Mouse (Mus musculus): ENCODE results near the gene Obp2b. TPM values are rescaled to one million over a fixed set of nuclear protein-coding genes. Genes with fewer than 3 reads are reported as not detected.

The Obp2b gene
- total RNA-seq, 2 experiments from 2014 or later, result not detected

DNA sequence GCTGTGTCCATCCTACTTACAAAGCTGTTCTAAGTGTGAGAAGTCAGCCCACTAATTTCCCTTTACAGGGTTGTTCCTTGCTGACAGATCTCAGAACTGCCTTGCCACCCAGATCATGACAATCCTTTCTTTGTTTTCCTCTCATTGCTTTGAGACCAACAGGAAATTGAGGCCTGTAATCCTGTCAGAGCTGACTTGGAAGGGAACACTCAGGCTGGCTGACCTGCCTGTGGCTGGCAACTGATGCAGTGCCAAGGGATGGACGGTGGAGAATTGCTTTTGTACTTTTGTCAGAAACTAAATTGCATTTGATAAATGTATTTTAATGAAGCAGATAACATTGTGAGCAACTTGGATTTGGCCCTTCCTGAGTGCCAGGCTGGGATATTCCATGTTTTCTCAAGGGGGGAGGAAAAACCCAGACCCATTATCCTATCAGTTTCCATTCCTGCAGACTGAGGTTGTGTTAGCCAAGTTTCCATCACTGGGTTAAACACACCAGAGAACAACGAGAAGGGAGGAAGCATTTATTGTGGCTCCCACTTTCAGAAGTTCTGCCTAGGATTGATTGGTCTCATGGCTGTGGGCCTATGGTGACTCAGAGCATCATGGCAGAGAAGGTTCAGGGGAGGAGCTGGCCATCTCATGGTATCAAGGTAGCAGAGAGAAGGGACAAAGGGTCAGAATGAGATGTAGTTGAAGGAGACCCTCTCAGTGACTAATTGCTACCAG lies 3.4 kb upstream of the Obp2b start:
- Histone ChIP-seq H3K27ac (no peak overlapping the region), H3K4me3 (no peak overlapping the region)
- no peak for DNase-seq
- intact Hi-C loops (cut with DNase I), result no loop called here
- no peak for TF ChIP-seq CTCF (IDR thresholded peaks at IDR 0.05)

DNA sequence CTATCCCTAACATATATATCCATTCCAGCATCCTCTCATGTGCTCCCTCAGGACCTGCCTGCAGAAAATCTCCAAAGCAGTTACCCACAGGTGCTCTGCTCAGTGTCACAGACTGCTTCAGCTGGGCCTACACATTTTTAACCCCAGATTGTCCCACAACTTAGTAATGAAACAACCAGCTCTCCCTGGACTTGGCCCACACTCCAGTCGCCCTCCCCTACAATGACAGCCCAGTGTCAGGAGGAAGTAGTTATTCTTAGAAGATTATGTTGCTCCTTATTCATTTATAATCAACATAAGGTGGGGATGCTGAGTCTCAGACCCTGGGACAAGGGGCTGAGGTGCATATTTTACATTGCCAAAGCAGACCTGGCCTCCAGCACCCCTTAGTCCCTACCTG lies 4.9 kb downstream of the Obp2b start:
- intact Hi-C loops (cut with DNase I), result no loop called here
- no peak overlapping the region for H3K4me3 ChIP-seq
- no peak for DNase-seq

DNA sequence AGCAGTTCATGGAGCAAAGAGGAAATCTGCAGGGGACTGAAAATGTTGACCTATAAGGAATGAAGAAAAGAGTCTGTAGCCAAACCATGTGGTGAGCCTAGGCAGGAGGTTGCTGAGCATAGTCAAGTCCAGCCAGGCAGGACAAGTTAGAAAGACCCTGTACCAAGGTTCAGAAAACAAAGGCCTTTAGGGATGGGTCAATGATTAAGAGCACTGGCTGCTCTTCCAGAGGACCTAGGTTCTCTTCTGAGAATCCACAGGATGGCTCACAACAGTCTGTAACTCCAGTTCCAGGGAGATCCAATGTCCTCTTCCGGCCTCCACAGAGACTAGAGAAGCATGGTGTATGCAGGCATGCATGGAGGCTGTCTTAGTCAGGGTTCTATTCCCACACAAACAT lies 17.4 kb downstream of the Obp2b start:
- no peak overlapping the region for H3K4me3 ChIP-seq

More for the DNA sequence above, 4.9 kb downstream of the Obp2b start:
- H3K27ac ChIP-seq, result no peak overlapping the region
- no peak for TF ChIP-seq CTCF (IDR thresholded peaks at IDR 0.05)

DNA sequence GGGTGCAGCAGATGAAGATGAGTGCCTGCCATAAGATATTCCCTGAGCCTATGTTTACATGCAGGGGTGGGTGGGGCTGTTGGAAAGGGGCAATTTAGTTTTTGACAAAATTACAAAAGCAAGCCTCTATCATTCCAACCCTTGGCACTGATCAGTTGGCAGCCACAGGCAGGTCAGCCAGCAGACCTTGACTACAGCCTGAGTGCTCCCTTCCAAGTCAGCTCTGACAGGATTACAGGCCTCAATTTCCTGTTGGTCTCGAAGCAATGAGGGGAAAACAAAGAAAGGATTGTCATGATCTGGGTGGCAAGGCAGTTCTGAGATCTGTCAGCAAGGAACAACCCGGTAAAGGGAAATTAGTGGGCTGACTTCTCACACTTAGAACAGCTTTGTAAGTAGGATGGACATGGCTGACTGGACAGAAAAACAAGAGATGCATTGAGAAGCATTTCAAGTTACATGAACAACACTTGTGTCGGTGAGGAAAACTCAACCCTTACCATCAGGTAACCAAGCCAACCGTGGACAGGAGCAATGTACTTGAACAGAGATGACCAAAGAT lies 21.3 kb downstream of the Obp2b start:
- TF ChIP-seq CTCF (IDR thresholded peaks at IDR 0.05), result no peak
- intact Hi-C loops (cut with DNase I), result no loop called here

More for the DNA sequence above, 17.4 kb downstream of the Obp2b start:
- intact Hi-C loops (cut with DNase I), result no loop called here
- no peak overlapping the region for H3K27ac ChIP-seq
- TF ChIP-seq CTCF (IDR thresholded peaks at IDR 0.05), result no peak
- no peak for DNase-seq

DNA sequence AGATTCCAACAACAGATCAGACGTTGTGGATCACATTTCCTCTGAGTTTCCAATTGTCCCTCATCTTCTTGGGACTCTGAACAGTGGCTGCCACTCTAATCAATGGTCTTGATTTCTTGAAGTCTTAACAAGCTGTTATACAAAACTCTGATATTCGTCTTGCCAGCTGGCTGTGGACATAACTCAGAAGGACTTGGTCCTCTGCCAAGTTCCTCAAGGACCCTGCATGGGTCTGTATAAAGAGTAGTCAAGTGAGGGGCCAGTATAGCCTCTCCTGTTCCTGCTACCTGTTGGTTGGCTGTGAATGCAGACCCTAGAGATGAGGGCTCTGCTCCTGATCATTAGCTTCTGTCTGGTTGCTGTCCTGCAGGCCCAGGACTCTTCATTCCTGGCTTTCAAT lies 28.5 kb downstream of the Obp2b start, which contains the start of gene Lcn3:
Lcn3 (plus strand) TSS at position 301 of the 400 bp plus-strand sequence.
- Histone ChIP-seq H3K4me3 (no peak within 1 kb of the TSS), H3K27ac (no peak within 1 kb of the TSS)
- DNase-seq, result no peak
- no peak for TF ChIP-seq CTCF (IDR thresholded peaks at IDR 0.05)
- intact Hi-C loops (cut with DNase I), result no loop called here

More for the DNA sequence above, 21.3 kb downstream of the Obp2b start:
- no peak for DNase-seq
- H3K4me3 ChIP-seq, result no peak overlapping the region
- H3K27ac ChIP-seq, result no peak overlapping the region

DNA sequence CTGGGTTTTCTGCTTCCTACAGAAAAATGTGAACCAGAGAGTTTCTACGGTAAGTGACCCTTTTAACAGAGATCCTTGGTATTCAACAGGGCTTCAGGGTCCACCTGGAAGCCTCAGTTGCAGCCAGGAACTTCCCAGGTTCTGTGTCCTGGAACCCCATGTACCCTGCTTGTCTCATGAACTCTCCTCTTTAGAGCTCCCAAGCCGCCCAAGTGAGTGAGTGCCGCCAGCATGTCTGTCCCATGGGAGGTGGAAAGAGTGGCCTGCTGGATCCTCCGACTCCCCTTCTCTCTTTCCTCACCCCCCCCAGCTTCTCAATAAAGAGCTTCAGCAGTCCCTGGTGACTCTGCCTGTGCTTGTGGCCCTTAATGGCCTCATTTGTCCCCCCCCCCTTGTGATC lies 31.0 kb downstream of the Obp2b start:
- H3K4me3 ChIP-seq, result no peak overlapping the region
- TF ChIP-seq CTCF (IDR thresholded peaks at IDR 0.05), result no peak
- no peak overlapping the region for H3K27ac ChIP-seq
- intact Hi-C loops (cut with DNase I), result no loop called here
- no peak for DNase-seq

DNA sequence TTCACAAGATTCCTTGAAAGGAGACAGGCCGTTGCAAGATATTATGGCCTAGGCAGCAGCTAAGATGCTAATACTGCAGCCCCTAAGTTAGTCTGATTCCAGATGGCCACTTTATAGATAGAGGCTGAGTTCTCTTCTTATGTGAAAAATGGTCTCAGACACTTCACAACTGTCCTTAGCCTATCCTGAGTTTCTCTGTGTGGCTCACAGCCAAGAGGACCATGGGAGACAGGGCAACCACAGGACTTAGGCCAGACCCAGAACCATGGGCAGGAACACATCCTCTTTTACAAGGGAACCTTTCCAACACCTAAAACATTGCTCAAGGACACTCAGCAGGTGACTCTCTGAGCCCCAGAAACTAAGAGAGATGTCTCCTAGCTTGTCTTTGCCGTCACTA lies 36.7 kb downstream of the Obp2b start:
- TF ChIP-seq CTCF (IDR thresholded peaks at IDR 0.05), result no peak
- Histone ChIP-seq H3K4me3 (no peak overlapping the region), H3K27ac (no peak overlapping the region)
- no peak for DNase-seq
- intact Hi-C loops (cut with DNase I), result no loop called here

DNA sequence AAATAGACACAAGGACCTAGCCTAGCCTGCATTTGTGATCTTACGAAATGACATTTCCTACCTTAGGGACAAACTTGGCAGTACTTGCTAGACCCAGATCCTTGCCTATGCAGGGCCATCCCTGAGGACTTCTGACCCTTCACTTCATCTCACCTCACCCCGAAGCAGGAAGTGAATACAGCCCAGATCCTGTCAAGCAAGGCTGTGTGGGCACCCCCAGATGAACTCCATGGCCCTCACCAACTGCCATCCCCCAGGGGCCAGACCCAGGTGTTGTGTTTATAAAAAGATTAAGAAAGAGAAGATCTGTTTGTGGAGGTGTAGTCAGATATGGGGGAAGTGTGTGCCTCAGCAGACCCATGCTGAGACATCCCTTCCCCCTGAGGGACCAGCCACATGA lies 37.8 kb downstream of the Obp2b start:
- intact Hi-C loops (cut with DNase I), result no loop called here
- H3K4me3 ChIP-seq, result no peak overlapping the region
- no peak for DNase-seq
- H3K27ac ChIP-seq, result no peak overlapping the region
- no peak for TF ChIP-seq CTCF (IDR thresholded peaks at IDR 0.05)

DNA sequence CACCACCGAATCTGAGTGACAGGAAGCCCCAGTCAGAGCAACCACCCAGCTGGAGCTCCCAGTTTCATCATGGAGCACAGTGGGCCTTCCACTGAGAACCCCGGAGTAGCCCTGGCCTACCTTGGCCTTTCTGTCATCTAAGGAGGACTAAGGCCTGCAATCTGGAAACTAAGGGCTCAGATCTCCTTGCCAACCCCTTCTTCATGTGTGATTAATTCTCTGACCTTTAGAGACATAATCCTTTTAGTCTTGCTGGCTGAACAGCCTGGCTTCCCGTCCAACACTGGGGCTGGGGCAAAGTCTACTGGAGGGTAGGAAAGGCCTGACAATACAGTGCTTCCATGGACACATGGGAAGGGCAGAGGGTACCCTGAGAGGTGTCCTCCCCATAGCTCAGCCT lies 39.2 kb downstream of the Obp2b start:
- Histone ChIP-seq H3K4me3 (no peak overlapping the region), H3K27ac (no peak overlapping the region)
- DNase-seq, result no peak
- no peak for TF ChIP-seq CTCF (IDR thresholded peaks at IDR 0.05)
- intact Hi-C loops (cut with DNase I), result no loop called here

DNA sequence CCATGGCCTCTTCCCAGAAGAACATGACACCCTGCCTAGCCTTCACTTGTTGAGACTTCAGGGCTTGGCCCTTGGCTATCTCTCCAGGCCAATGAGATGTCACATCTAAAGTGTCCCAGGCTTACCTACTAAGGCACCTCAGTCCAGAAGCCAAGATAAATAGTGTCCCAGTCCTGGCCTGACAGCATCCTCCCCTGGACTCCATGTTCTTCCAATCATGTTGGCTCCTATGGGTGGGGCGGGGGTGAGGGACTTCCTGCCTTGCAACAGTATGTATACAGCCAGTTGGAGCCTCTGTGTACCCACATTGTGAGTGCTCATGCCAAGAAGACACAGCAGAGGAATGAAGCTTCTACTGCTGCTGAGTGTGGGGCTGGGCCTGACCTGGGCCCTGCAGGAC lies 39.9 kb downstream of the Obp2b start, which contains the start of gene Lcn11:
Lcn11 (plus strand) TSS at position 301 of the 400 bp plus-strand sequence.
- intact Hi-C loops (cut with DNase I), result no loop called here
- no peak within 1 kb of the TSS for H3K4me3 ChIP-seq
- H3K27ac ChIP-seq, result no peak within 1 kb of the TSS
- TF ChIP-seq CTCF (IDR thresholded peaks at IDR 0.05), result no peak
- no peak for DNase-seq

DNA sequence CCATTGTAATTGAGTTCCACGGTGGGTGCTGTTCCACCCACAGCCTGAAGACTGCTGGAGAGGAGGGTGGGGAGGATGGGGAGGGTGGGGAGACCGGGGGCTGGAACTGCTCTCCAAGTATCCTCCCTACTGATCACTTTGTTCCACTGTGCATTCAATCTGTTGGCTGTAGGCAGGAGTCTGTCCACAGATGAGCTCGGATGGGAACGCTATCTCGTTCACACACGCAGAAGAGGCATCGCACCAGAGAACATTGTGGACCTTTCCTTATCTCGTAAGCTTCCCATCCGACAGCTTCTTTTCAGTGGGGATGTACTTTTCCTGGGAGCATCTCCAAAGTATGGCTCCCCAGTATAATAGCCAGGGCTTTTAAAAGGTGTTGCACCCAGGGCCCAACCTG lies 42.3 kb downstream of the Obp2b start:
- DNase-seq, result no peak
- no peak overlapping the region for H3K27ac ChIP-seq
- no peak overlapping the region for H3K4me3 ChIP-seq
- intact Hi-C loops (cut with DNase I), result no loop called here
- TF ChIP-seq CTCF (IDR thresholded peaks at IDR 0.05), result no peak

DNA sequence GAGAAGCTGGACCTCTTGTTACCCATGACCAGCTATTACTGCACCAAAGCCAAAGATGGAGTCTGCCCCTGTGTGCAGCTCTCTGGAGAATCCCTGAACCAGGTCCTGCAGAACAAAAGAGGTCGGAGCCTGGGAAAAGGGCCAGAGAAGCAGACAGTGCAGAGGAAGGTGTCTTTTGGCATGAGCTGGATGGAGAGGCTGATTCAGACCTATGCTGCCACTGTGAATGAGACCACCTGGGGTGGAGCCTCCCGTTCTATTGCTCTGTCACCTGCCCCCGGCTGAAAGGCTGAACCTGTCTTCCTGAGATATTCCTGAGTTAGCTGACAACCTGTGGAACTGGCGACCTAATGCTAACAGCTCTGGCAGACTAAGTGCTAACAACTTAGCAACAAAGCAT lies 44.1 kb downstream of the Obp2b start:
- no peak for DNase-seq
- TF ChIP-seq CTCF (IDR thresholded peaks at IDR 0.05), result no peak
- Histone ChIP-seq H3K4me3 (no peak overlapping the region), H3K27ac (no peak overlapping the region)
- intact Hi-C loops (cut with DNase I), result no loop called here

DNA sequence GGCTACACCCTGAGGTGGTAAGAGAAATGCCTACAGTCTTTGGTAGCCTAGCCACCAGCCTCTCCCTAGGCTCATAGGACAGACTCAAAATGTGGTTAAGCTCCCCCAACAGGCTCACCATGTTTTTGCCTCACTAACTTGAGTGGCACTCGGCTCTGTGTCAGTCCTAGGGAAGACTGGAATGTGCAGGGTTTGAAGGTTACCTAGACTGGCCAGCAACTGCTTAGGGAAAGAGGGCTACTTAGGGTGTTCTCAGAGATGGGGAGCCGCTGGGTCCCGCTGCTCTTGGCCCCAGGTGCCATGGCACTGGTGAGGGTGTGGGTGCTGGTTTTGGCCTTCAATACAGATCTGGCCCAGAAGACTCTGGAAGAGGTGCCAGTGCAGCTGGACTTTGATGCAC lies 45.1 kb downstream of the Obp2b start, which contains the start of gene Gm13539:
Gm13539 (plus strand) TSS at position 301 of the 400 bp plus-strand sequence.
- H3K4me3 ChIP-seq, result no peak within 1 kb of the TSS
- no peak for DNase-seq
- TF ChIP-seq CTCF (IDR thresholded peaks at IDR 0.05), result no peak
- intact Hi-C loops (cut with DNase I), result no loop called here
- no peak within 1 kb of the TSS for H3K27ac ChIP-seq

Measured in gastrocnemius, adult 2 months (tissue).